Mouse (Mus musculus) cerebellum, postnatal 10 days (tissue): Measurements from ENCODE around the gene Epn1.
"Not testable (repeated sequence)": the region's sequence is repeated elsewhere in the genome, so short reads cannot be mapped to it uniquely, and the experiment has no call there.

ENCODE experiments used
- DNase-seq, 2 experiments: peaks; one replicate each; pipeline ENCODE4 v3.0.0; 2021; ENCODE audit warnings: mixed read lengths in 2 of 2

The Epn1 gene

DNA sequence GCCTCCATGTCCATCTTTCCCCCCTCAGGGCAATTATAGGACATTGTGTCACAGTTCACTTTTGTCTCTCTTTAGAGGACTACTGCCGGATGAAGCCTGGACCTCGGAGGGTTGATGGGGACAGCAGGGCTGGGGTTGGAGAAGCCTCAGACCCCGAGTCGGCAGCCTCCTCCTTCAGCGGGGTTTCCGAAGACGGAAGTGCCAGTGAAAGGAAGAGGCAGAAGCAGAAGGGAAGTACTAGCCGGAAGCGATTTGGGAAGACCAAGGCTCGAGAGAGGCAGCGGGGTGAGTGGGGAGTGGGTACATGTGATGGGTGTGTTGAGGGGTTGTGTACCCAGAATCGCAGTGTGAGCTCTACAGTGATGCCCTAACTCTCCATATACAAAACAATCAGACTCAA is 20.6 kb upstream of the Epn1 start:
- DNase-seq, result peak in 1 of 2 experiments; percentile 26

DNA sequence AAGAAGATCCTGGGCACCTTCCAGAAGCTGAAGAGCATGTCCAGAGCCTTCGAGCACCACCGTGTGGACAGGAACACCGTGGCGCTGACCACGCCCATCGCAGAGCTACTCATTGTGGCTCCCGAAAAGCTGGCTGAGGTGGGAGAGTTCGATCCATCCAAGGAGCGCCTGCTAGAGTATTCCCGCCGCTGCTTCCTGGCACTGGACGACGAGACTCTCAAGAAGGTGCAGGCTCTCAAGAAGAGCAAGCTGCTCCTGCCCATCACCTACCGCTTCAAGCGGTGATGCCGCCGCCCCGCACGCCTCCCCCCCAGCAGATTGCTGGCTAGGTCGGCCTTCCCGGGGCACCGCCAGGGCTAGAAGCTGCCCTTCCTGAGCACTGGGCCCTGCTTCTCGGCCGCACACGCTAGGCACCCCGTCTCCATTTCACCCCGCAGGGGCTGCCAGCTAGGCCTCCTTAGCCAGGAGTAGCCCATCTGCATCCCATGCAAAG is 19.8 kb upstream of the Epn1 start:
- peak; percentile 95 to 96 for DNase-seq

DNA sequence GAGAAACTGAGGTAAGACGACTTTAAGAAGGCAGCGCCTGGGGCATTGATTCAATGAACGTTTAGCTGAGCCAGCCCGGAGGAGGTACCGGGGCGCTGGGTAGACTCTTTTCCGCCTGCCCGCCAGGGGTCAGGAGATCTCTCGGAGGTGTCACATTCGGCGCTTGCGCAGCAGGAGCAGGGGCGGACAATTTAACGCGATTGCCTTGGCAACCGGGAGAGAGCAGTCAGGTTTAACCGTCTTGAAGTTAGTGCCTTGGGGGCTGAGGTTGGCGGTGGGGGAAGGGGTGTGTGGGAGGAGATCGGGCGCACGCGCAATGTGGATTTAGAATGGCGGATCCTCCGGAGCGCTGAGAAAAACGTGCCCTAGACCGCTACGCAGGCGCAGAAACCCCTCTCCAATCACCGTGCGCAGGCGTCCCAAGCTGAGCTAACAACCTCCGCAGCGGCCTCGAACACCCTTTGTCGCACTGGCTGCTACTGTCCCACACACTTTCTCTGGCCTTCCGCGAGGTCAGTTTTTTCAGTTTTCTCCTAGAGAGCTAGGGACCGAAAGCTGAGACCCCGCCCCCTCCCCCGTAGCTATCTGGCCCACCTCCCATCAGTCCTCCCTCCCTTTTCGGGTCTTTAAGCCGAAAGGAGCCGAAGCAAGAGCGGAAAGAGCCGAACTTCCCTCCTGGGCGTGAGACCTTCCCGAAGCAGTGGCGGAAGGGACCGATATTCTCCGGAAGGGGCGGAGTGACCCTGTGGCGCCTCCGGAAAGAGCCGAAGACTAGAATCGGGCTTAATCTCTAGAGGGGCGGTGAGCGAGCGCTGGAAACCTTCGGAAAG is 18.9 kb upstream of the Epn1 start:
- peak; percentile 100 for DNase-seq

DNA sequence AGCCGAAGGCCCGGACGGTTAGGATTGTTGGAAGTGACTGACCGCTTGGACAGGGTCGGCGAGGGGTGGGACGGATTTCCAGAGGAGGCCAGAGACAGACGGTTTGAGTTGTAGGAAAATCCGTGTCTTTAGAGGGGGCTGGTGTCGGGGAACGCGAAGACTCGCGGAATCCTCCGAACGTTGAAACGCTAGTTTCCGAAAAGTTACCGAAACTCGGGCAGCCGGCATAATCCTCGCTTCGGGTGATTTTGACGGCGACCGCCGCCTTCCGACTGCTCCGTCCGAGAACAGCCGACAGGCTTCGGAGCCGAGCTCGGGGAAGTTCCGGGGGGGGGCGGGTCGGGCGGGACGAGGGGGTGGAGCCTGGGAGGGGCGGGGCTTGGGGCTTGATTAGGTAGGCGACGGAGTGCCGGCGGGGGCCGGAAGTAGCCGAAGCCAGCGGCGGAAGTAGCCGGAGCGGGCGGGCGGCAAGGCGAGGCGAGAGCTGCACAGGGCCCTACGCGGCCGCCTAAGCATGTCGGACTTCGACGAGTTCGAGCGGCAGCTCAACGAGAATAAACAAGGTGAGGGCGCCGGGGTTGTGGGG is 18.2 kb upstream of the Epn1 start, which contains the start of gene U2af2:
Gene U2af2, plus strand, starts transcription at position 370 of the 586 bp plus-strand sequence.
- peak; percentile 99 for DNase-seq

DNA sequence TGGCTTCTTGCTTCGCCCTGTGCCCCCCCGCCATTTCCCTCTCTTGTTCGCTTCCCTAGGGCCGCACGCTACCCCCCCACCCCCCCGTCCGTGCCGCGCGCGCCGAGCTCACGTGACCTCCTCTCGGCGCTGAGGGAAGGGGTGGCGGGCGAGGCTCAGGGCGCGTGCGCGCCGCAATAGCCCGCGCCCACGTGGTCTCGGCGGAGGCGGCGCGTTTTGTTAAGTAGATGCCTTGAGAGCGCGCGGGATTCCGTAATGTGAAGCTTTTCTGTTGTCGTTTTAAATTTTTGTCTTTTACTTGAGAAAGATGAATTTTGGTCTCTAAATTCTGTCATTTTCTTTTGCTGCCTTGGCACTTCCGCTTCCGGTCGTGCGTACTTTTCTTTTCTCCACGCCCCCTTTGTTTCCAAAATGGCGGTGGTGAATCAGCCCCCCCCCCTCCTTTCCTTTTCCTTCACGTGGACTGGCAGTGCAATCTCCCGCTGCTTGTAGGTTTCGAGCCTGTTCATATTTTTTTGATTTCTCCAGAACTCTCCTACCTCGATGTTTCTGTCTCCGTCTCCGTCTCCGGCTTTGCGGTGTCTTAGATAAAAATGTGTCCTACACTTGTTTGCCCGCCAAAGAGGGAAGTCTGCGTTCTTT is 17.6 kb upstream of the Epn1 start:
- peak; percentile 77 to 85 for DNase-seq

DNA sequence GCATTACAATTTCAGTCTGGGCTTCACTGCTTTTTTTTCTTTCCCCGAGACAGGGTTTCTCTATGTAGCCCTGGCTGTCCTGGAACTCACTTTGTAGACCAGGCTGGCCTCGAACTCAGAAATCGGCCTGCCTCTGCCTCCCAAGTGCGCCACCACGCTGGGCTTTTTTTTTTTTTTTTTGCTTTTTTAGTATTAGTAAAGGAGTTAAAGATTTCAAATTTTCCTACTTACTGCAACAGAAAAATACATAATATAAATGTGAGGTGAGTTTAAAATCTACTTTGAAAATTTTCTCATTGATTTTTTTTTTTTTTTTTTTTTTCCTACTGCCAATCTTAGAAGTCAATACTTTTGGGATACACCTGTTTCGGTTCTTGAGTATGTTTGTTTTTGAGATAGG is 15.1 kb upstream of the Epn1 start:
- no peak for DNase-seq

DNA sequence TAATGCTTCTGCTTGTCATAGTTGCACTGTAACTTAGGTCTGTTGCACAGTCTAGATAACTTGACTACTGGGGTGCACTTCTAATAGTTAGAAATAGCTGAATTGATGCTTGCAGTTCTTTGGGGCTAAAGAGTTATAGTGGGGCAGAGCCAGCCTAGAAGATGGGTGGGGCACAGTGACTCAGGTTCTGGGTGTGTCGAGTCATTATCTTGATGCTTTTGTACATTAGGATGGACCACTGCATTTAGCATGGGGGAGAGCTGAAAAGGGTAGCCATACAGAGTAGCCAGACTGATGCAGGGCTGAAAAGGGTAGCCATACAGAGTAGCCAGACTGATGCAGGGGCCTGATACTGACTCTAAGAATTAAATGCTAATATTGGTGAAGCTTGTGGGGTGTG is 6.4 kb upstream of the Epn1 start:
- DNase-seq, result no peak

DNA sequence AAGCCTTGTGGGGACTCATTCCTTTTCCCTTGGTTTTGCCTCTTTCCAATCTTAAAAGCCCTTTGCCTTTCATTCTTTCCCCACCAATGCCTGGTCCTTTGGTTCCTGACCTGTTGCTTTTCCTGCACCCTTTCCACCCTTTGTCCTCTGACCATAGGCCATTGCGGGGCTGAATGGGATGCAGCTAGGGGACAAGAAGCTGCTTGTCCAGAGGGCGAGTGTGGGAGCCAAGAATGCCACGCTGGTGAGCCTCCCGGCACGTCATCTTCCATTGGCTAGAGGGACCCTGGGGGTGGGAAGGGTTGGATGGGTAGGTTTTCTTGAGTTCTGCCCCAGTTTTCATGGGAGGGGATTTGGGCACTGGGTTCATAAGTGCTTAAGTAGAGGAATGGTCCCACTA is 5.1 kb upstream of the Epn1 start:
- no peak for DNase-seq

DNA sequence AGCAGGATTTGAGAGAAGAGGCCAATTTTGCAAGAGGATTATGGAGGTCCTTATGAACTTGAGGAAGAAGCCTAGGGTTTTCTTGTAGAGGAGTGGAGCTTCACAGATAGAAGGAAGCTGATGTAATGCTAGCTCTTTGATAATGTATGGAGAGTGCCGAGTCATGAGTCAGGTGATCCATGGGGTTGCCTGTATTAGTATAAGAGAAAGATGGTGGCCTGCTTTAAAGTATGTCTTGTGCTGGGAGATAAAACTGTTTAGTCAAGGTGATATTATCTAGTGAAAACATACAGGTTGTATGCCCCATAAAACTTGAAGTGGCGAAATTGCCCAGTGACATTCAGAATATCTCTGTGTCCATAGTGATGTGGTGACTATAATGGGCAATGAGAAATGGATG is 3.1 kb upstream of the Epn1 start:
- DNase-seq, result no peak

DNA sequence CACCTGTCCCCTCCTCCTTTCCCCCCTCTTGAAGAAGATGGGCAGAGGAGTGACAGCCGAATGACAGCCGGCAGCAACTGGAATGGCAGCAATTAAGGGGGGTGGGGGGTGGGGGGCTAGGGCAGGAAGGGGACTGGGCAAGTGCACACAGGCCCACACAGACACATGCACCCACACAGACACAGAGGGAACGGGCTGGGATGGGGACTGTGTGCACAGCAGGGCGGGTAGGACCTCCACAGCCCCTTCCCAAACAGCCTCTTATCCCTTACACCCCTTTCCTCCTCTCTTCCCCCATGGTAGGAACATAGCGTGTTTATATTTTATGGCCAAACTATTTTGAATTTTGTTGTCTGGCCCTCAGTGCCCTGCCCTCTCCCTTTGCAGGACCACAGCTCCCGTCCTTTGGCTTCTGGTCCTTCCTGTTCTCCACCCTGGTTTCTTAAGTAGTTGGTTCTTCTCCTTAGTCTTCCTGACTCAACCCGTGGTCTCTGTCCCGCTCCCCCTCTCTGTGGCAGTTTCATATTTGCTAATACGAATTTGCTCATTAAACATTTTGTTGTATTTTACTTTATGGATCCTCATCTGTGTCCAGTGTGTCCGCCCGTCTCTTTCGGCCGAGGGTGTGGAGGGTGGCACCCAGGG is 548 bp upstream of the Epn1 start:
- DNase-seq, result not testable (repeated sequence)

DNA sequence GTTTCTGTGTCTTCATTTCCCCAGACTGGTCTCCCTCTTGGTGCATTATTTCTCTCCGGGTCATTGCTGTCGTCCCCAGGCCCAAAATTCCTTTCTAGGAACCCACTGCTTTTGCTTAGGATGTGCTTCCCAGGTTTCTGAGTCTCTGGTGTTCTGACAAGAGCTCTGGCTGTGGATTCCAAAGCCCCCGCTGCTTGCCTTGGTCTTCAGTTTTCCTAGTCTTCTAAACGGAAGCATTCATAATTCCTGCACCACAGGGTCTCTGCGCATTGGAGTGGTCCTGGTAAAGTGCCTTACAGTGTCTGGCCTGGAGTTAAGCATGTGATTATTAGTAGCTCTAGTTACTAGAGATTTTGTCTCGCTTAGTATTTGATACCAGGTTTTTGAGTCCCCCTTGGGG is 780 bp downstream of the Epn1 start:
- no peak for DNase-seq

DNA sequence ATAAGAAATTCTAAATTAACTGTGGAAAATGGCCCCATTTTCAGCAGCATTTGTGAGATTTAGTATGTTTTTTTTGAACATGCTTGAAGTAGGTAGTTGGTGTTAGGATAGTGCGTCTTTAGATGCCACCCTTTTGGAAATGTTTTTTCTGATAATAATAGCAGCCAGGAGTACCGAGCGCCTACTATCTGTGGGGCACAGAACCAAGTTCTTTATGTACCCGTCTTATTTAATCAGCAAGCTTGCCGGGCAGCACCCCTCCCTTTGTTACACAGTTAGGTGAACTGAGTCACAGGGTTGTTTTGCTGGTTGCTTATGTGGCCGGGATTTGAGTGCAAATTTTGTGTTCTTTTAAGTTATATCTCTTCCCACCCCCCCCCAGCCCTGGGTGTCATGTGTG is 1.2 kb downstream of the Epn1 start:
- DNase-seq, result no peak

DNA sequence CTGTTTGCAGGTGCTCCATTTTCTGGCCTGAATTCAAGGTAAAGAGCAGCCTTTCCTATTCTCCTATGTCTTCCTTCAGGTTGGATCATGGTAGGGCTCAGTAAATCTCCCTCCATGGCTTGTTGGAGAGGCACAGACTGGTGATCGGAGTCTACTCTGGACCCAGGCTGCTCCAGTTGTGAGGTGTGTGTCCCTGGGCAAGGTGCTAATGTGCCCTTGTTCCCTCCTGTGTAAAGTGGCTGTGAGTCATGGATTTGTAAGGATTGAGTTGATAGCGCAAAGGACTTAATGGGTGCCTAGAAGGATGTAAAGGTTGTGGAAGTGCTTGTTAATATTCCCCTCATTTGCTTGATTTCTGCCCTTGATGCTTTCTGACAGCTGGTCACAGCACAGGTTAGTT is 1.9 kb downstream of the Epn1 start:
- no peak for DNase-seq

DNA sequence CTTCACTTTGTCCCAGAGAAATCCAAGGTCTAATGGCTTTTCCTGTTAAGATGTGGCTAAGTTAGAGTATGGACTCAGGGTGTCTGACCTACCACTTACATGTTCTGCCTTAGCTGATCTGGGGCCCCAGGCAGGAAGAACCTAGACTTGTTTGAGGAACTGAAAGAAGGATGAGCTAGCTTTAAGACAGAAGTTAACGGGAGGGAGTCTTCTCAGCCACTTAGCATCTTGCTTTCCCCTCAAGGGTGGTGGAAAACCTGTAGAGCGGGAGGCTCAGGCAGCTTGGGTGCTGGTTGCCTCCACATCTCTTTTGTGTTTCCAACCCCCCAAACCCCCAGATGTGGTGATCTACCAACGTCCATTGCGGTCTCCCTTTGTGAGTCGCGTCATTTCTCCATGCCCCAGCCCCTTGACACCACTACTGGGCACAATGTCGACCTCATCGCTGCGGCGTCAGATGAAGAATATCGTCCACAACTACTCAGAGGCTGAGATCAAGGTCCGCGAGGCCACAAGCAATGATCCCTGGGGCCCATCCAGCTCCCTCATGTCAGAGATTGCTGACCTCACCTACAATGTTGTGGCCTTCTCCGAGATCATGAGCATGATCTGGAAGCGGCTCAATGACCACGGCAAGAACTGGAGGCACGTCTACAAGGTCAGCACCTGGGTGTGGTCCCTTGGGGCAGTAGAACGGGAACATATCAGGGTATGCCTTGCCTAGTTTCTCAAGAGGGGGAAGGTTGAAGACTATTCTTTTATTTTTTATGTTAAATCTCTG is 3.5 kb downstream of the Epn1 start:
- DNase-seq, result no peak

DNA sequence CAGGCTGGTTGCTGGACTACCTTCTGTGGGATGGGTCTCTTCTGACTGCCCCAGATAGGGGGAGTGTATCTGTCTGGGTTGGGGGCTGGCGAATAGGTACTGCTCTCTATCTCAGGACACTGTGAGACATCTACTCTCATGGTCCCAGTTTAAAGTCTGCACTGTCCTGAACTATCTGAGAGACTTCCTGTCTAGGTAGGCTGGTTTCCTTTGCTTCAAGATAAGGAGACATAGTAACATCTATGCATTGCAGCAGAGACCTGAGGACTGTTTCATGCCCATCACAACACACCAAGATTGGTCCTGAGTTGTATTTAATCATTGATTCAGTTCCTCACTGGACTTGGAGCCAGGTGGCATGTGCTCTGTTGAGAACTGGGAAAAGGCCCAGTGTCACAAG is 5.5 kb downstream of the Epn1 start:
- no peak for DNase-seq

DNA sequence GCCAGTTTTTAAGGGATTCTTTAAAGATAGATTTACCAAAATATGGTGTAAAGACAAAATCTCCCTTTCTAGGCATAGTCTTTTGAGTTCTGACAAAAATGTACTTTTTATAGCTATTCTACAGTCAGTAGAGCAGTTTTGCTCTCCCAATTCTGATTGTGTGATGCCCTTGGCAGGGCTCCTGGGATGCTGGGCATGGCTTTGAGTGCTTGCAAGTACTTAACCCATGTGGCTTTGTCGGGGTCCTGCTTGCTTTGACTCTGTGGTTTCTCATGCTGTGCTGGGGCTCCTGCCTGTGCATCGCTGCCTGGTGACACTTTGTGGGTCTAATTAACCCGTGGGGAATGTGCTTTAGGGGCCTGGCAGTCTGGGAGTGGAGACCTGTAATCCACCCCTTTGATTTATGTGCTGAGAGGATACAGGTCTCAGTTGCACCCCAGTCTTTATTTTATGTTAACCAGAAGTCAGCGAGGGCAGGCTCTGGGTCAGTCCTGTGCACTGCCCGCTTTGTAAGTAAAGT is 6.9 kb downstream of the Epn1 start:
- no peak for DNase-seq

DNA sequence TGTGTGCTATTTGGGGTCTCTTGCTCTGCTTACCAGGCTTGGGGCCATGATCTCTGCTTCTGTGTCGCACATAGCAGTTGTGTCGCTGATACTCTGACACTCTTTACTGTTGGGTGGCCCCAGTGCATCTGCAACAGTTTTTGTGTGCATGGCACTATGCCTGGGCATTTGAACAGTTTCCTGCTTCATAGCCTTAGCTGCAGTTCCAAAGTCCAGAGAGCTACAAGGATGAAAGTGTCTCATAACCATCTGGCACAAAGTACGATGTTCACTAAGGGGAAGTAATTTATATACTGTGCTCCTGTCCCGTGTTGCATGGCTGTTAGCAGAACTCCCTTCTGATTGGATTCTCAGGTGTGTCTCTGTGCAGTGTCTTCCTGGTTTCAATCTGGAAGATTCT is 7.9 kb downstream of the Epn1 start:
- no peak for DNase-seq

DNA sequence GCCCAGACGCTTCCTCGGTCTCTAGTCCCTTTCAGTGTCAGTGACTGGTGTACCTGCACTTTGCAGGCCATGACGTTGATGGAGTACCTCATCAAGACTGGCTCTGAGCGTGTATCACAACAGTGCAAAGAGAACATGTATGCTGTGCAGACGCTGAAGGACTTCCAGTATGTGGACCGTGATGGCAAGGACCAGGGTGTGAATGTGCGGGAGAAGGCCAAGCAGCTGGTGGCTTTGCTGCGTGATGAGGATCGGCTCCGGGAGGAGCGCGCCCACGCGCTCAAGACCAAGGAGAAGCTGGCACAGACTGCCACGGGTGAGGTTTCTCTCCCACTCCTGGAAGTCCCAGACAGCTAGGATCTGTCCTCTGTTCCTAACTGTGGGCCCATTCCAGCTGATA is 9.8 kb downstream of the Epn1 start:
- DNase-seq, result no peak

DNA sequence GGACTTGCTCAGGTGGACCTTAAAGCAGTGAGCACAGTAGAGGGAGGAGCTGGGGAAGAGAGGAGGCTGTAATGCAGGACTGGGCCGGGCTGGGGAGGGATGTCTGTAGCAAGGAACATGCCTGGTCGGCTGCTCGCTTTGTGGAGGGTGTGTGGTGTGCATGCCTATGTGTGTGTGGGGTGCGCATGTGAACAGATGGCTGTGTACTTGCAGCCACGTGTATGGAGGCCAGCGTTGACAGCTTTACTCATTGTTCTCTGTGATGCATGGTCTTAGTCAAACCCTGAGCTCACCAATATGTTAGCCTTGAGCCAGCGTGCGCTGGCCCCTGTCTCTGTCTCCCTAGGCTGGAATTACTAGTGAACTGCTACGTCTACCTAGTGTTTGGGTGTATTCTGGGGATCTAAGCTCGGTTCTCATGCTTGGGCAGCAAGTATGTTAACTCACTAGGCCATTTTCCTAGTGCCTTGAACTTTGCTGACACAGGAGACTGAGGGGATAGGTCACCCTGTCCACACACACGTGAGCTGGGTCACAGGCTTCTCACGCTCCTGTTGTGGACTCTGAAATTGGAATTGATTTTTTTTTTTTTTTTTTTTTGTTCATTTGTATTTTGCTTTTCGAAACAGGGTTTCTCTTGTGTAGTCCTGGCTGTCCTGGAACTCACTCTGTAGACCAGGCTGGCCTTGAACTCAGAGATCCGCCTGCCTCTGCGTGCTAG is 11.1 kb downstream of the Epn1 start:
- no peak for DNase-seq

DNA sequence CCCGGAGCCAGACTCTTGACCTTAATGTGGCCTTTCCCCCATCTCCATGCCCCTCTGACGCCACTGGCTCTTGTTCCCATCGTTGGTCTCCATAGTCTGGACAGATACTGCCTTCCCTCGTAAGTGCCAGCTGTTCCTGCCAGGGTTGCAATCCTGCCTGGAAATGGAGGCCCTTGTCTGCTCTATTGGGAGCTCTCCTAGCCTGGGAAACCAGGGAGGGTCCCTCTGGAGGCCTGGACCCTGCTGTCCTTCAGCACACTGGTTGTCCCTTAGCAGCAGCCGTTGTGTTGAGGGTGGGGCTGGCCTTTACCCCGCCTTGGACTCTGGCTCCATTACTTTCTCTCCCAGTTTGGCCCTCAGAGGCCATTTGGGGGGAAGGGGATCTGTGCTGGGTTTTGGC is 12.3 kb downstream of the Epn1 start:
- no peak for DNase-seq

DNA sequence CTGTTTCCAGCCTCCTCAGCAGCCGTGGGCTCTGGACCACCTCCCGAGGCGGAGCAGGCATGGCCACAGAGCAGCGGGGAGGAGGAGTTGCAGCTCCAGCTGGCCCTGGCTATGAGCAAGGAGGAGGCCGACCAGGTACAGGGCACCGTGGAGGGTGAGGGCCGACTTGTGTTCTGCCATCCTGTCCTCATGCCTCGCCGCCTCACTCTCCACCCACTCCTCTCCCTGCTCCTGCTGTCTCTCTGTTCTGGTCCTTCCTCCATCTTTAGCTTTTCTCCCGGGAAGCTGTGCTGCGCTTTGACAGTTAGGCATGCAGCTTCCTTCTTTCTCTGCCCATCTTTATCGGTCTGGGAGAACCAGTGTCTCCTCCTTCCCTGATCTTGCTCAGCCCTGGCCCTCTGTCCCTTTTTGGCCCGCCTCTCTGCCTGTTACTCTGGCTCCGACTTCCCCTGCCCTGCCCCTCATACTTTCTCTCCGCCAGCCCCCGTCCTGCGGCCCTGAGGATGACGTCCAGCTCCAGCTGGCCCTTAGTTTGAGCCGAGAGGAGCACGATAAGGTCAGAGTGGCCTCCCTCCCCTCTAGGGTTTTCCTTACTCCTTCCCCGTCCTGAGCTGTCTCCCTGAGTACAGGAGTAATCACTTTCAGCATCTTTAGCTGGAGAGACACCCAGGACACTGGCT is 12.9 kb downstream of the Epn1 start:
- DNase-seq, result no peak
